Mouse (Mus musculus) B cell, adult 67 days (primary cell): Measurements from ENCODE around the gene Teddm1a. TPM values are rescaled to one million over a fixed set of nuclear protein-coding genes. Genes with fewer than 3 reads are reported as not detected.

ENCODE experiments used
- total RNA-seq, 2 experiments: library from RNA; stranded (reverse); gene quantifications; 4 replicates each; pipeline ENCODE4 v1.2.4; 2023

The Teddm1a gene
- total RNA-seq, result not detected

DNA sequence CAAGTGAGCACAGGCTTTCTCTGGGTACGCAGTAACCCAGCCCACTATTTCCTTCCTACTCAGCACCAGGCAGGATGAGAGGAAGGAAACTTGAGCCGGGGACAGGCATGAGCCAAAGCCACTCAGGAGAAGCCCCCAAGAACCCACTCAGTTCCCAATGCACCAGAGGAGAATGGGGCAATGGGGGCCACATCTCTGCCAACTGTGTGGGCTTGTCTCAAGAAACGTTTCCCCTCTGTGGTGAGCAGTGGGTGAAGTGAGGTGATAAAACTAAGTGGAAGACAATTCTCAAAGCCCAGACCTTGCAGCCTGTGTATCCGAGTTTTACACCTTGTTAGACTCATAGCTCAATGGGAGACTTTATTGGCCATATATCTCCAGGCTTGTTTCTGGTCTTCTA lies at the start of gene Teddm1a:
Teddm1a (plus strand) TSS at position 301 of the 400 bp plus-strand sequence.

GRCm38 (mm10) chr1:153844042-153844441 lies 47.5 kb upstream of the Teddm1a start, which contains the start of gene Rgsl1:
Gene Rgsl1, minus strand, starts transcription at chr1:153844142.

GRCm38 (mm10) chr1:153874045-153874444 lies 17.5 kb upstream of the Teddm1a start, which contains the start of gene Teddm1b:
Gene Teddm1b, plus strand, starts transcription at chr1:153874345.

GRCm38 (mm10) chr1:153899731-153900380 lies 8.3 kb downstream of the Teddm1a start, which contains the start of the genes Glul and Teddm2:
Gene Glul, plus strand, starts transcription at chr1:153899944.
Gene Teddm2, minus strand, starts transcription at chr1:153900228.

Other genes with a start within 250 kb of the Teddm1a start
- gene Rgs8, start 238.7 kb upstream of the Teddm1a start, total RNA-seq, result not detected
- gene Rgs16, start 151.4 kb upstream of the Teddm1a start, total RNA-seq, result 1 to 10 TPM; 5.0 to 5.7 TPM
- gene Rnasel, start 142.3 kb upstream of the Teddm1a start, total RNA-seq, result 10 to 100 TPM; 13.9 to 17.9 TPM
- not detected for gene Rgsl1, start 47.6 kb upstream of the Teddm1a start, total RNA-seq
- gene Teddm1b, start 17.4 kb upstream of the Teddm1a start, total RNA-seq, result not detected
- 100 to 1,000 TPM; 124 to 135 TPM for gene Glul, start 8.2 kb downstream of the Teddm1a start, total RNA-seq
- gene Teddm2, start 8.5 kb downstream of the Teddm1a start, total RNA-seq, result under 1 TPM; 0.47 to 0.73 TPM